Mouse (Mus musculus) cerebellum, adult 11-12 months (tissue): Measurements from ENCODE around the gene Prokr1.

Source experiments
- DNase-seq: peaks from one replicate; pipeline ENCODE4 v3.0.0; 2022

Gene Prokr1

GRCm38 (mm10) chr6:87567686-87568593 lies 22.6 kb downstream of the Prokr1 start:
- no peak for DNase-seq

DNA sequence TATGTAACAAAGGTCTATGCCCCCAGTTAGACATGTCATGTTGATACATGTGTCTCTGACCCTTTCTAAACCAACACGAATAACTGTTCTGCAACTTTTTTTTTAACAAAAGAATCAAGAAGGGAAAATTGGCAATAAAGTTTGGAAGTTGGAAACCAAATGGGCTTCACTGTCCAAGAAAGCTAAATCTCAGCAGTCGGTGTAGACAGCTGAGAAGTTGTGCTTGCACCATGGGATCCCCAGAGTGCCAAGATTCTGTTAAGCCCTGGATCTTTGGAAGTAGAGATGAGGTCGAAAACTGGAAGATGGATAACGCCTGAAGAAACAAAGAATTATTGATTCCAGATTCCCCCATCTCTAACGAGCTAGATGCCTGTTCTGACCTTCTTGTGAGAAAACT lies 25.4 kb downstream of the Prokr1 start:
- DNase-seq, result no peak

- DNase-seq, result no peak
Observed at GRCm38 (mm10) chr6:87564356-87564755, 26.2 kb downstream of the Prokr1 start.

DNA sequence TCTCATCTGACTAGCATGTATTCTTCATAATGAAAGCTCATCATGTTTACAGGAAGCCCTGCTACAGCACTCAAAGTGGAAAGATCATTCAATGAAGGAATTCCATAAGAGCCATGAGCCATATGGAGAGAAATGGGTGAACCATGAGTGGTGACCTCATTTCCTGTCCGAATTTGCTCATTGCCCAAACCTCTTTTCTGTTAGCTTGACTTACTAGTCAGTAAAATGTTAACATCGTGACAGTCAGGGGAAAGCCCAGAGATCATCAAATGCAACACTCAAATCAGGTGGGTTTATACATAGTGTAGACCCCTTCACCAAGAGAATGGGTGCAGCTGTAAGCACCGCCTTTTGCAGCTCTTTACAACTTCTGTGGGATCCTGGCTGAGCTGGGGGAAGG lies 36.8 kb downstream of the Prokr1 start:
- no peak for DNase-seq

DNA sequence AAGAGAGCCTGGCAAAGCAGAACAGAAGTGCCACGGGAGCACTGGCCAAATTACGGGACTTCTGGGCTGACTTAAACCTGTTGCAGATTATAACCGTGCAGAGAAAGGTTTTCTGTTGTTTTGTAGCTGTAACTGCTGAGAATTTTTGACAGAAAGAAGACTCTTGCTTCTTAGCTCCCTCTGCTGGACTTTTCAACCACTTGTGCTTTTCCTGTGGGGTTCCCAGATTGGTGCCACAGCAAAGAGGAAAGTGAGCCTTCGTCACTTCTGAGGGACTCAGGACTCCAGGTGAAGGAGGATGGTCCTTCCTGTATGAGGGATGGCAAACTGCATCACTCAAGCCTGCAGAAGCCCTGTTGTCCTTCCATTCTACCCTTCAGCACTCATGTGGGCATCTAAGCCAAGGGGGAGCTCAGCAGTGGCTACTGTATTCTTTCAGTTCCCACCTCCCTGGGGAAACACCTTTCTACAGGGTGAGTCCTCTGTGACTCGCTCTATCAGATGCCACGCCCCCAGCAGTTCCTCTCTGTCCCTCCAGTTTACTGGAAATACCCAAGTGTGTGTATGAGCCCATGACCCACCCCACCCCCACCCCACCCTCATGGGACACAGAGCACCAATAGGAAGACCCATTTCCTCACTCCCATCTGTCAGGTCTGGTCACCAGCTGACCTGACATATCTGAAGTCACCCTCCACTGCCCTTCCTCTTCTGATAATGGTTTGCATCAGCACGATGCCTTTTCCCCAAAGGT lies 38.3 kb downstream of the Prokr1 start:
- DNase-seq, result no peak

- no peak for DNase-seq
Observed at GRCm38 (mm10) chr6:87547836-87548235, 42.7 kb downstream of the Prokr1 start.

GRCm38 (mm10) chr6:87547431-87547830 lies 43.1 kb downstream of the Prokr1 start:
- DNase-seq, result no peak

DNA sequence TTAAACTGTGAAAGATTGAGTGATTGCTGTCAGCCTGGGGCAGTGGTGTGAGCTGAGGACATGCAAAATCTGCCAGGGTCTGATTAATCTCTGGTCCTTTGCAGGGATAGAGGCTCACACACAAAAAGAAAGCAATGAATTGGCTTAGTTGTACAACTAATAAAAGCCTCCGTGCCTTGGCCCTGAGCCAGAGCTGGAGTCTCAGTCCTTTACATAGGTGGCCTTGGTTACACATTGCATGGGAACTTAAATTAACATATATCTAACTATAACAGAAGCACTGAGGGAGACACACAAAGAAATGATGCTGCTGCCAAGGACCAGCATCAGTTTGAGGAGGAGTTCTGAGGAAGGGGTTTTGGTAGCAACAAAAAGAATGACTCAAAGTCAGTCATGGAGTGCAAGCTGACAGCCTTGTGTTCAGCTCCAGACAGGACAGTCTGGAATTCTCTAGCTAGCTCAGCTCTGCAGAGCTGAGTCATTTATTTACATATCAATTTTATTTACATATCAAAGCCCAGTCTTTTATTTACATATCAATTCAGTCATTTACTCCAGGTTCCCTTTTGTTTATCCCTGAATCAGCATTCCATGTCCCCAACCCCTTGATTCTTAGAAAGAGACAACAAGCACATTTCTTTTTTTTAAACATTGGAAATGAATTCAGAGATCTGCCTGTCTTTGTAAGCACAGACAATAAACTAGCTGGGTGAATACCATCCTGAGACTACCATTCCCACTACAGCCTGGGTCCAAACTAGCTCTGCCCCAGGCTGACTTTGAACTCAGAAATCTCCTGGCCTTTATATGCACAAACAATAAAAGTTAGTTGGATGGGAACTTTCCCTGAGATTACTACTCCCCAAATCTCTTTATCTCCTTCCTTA lies 45.0 kb downstream of the Prokr1 start:
- DNase-seq, result no peak

DNA sequence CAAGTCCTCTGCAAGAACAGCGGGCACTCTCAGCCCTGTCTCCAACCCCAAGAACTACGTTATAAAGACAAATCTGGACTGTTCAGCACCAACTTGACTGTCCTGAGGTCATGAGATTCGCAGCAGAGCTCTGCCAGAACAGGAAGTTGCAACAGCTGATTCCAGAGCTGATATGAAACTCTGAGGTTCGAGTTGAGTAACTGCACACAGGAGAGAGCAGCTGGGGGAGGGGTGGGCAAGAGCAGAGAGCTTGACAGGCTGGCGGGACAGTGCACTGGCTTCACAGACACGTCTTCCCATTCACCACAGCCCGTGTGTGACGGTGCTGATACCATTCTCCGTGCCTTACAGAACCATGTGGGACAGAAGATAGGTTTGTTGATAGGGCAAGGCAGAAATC lies 48.5 kb downstream of the Prokr1 start:
- DNase-seq, result no peak

DNA sequence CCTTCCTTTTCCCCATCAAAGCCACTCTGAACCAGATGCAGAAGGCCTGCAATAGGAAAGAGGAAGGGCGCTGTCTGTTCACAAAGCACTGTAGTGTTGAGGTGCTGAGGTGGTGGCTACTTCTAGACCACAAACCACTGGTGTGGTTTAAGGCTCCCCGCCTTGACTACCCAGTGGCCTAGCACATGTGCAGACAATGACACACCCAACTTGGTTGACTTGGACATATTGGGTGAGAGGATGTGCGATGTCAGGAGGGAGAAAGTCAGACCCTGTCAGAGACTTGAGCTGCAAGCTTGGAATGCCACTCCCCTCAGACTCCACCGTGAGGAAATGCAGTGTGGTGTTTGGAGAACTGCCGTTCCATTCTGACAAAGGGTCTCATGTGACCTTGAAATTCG lies 49.4 kb downstream of the Prokr1 start:
- no peak for DNase-seq

DNA sequence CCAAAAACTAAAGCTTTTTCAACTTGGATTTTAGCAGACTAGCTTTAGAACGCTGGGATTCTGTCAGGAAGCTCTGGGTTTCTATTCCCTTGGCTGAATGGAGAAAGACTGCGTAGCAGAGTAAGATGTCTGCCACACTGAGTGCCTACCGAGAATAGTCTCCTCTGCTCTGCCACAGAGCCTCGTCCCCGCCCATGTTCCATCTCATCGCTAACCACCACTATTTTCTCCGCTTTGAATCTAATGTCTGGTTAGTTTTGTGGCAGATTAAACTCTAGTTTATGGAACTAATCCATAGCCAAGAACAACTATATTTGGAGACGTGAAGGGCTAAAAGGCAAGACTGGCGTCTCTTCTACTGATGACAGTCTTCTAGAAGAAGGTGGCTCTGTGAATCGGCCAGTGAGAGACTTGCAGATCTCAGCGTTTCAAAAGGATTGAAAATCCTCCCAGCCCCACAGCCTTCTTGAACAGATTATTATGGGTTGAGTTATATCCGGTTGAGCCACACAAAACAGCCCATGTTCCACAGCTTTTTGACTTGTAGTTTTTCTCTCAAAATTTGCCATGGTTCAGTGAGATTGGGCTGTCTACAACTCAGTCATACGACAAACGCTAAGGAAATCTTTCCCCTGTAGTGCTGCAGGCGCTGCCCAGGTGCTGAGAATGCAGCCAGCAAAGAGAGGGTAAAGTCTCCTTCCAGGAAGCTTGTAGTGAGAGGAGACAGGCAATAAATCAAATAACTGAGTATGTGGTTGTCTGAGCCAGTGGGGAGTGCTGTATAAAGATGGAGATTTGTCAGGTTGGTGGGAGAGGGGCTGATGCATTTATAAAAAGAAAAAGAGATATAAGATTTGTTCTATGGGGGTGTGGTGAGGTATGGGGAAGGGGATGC lies 51.9 kb downstream of the Prokr1 start:
- no peak for DNase-seq

DNA sequence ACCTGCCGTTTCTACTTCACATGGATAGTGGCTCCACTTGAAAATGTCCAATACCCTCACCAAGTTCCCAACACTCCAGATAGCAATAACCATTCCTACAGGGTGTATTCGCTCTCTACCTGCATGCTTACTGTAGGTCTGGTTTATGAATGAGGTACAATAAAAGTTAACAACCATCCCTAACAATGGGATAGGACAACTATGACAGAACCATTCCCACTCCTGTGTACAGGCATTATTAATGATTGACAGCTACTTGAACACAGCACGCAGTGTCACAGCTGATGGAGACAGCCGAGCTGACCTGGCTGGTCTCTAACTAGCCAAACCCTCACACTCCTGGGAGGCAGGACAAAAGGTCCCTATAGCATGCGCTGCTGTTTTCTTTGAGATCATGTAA lies 52.9 kb downstream of the Prokr1 start:
- DNase-seq, result no peak

DNA sequence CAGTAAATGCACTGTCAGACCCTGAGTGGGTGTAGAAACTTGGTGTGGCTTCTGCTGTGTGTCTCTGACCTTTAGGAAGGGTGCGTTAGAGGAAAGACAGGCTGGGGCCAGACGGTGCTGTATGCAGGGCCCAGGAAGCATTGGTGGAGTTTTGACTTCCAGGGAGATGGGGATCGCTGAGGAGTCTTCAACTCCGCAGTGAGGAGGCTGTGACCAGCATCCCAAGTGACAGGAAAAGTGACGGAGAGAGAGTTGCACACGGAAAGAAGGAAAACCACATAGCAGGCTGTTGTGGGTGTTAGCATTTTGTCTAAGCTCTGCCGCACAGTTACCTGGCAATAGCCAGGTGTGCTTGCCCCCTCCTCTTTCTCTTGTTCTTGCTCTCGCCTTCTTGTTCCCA lies 54.3 kb downstream of the Prokr1 start:
- DNase-seq, result no peak

GRCm38 (mm10) chr6:87535651-87536050 lies 54.9 kb downstream of the Prokr1 start:
- DNase-seq, result no peak

- DNase-seq, result no peak
Observed at GRCm38 (mm10) chr6:87534855-87535575, 55.5 kb downstream of the Prokr1 start.

DNA sequence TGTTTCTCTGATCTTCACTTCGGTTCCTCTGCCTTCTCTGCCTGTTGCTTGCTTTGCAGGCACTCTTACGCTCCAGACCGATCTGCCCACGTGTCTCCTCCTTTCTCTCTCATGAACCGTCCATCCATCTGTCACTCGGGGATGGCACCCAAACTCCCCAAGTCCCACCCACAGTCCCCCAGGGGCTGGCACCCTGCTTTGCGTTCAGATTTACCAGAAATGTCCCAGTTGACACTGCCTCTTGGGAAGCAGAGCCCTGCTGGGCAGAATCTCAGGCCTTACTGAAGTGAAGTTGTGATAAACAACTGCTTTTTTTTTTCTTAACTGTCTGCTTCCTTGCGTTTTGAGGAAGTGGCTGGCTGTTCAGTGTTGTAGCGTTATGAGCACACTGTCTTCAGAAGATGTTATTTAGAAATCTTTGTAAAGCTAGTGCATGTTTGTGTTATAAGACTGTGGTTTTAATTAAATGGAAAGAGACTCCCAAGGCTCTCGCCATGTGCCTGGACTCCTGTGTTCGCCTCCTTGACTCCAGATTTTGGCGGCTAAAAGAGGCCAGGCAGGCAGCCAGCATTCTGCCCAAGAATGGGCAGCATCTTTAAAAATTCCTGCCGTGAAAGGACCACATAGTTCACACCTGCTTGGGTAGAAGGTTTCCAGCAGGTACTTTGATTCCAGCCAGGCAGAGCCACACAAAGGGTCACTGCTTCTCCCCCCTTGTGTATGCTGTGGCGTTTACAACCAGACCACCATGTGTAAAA lies 57.4 kb downstream of the Prokr1 start, which contains the start of gene Arhgap25:
Gene Arhgap25, minus strand, starts transcription at position 307 of the 758 bp plus-strand sequence.
- no peak for DNase-seq

- no peak for DNase-seq
Observed at GRCm38 (mm10) chr6:87531456-87532015, 59.0 kb downstream of the Prokr1 start.

DNA sequence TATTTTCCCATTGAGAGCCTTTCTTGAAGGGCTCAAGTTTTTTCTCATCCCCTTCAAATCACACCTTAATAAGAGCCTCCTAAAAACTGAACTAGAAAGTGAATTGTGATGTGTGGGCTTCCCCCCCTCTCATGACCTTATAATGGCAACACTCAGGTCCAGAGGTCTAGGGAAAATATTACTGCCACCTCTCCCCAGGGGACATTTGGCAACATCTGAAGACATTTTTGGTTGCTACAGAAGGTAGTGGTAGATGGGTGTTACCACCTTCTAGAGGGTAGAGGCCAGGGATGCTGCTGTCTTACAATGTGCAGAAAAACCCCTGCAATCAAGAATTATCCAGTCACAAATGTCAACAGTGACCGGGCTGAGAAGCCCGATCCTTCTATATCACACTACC lies 60.2 kb downstream of the Prokr1 start:
- DNase-seq, result no peak
